Mouse (Mus musculus): ENCODE measurements around the gene Ints7.

The Ints7 gene

DNA sequence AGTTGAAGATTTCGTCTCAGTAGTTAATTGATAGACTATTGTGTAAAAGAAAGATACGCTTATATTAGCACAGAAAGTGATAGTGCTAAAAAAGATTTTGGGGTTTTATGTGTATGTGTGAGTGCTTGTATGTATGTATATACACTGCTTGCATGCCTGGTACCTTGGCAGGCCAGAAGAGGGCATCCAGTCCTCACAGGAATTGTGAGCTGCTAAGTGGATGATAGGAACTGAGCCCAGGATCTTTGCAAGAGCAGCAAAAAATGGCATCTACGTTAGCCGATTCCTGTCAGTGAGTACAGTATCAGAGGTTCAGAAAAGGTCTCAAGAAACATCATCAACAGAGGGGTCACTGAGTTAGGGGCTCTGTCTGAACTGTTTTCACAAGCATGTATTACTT lies 9.0 kb downstream of the Ints7 start:
- no peak for DNase-seq (ENCODE audit: low spot score in 2 of 2)

DNA sequence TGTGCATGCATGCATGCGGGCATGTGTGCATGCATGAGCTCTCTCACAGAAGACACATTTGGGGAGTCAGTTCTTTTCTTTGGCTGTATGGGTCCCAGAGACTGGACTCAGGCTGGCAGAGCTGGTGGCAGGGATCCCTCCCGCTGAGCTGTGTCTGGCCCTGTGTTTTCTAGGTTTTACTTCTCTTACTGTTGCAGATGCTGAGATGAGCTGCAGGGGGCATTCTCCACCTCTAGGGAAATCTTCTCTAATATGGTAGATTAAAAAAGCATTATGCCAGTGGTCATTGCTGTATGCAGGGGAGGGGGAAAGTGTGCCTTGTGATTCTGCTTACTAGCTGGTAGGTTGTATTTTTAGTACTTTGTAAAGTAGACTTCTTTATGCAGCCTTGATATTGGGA lies 10.3 kb downstream of the Ints7 start:
- no peak for DNase-seq (ENCODE audit: low spot score in 2 of 2)

DNA sequence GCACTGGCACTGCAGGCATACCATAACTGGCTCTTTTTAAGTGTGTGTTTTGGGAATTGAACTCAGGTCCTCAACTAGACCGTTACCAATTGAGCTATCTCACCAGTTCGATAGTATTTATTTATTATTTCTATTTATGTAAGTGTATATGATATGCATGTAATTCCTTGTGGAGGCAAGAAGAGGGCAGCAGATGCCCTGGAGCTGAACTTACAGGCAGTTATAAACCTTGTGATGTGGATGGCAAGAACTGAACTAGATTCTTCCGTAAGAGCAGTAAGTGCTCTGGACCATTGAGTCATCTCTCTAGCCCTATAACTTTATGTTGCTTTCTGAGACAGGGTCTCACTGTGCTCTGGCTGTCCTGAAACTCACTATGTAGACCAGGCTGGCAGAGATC lies 11.6 kb downstream of the Ints7 start:
- DNase-seq (ENCODE audit: low spot score in 2 of 2): no peak

DNA sequence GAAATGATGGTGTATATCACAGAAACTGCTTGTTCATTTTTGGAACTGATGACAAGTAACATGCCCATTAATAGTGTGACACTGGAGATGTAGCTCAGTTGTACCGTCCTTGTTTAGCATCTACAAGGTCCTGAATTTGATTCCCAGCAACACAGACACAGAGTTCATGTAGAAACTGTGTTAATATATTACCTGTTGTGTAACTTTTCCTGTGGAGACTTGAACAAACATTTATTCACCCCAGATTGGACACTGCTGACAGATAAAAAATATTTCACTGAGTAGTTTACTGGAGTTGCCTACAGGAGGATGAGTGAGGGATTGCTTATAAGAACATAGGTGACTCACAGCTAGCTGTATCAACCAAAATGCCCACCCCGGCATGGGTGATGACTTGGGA lies 13.3 kb downstream of the Ints7 start:
- no peak for DNase-seq (ENCODE audit: low spot score in 2 of 2)

DNA sequence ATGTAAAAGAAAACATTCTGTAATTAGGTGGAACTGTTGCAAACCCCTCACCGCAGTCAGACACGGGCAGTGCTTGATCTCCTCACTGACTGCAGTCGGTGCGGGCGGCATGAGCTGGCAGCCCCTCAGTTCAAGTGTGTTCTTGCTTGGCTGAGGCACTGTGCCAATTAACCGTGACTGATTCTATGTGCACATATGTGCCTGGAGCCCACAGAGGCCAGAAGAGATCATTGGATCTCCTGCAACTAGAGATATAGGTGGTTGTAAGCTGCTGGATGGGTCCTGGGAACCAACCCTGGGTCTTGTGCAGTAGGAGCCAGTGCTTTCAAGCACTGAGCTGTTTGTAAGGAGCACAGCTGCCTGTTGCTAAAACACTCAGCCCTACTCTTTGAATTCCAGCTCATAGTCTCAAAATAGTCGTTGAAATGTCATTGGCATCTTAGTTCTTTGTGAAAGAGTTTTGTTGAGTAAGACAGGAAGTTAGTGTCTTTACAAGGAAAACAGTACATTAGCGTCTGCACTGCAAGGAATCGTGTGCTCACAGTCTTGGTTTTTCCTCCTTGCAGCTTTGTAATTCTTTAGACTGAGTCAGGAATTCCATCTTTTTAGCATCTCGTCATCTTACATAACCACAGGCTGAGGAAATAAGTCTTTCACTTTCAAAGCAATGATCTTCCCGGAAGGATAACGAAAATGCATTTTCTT lies 16.7 kb downstream of the Ints7 start:
- peak in 1 of 2 experiments; percentile 36 for DNase-seq (ENCODE audit: low spot score in 2 of 2)

DNA sequence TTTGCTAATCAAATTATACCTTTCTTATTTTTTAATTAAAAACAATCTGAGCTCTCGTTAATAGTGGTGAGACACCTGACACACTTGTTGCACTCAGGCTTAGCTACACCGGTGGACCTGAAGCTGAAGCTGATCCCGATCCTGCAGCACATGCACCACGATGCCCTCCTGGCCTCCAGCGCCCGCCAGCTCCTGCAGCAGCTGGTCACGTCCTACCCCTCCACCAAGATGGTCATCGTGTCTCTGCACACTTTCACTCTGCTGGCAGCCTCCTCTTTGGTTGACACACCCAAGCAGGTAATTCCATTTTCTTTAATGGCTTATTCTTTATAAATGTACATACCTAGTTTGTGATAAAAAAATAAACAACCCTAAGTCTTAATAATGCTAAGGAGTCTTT lies 20.6 kb downstream of the Ints7 start:
- DNase-seq (ENCODE audit: low spot score in 2 of 2): no peak

DNA sequence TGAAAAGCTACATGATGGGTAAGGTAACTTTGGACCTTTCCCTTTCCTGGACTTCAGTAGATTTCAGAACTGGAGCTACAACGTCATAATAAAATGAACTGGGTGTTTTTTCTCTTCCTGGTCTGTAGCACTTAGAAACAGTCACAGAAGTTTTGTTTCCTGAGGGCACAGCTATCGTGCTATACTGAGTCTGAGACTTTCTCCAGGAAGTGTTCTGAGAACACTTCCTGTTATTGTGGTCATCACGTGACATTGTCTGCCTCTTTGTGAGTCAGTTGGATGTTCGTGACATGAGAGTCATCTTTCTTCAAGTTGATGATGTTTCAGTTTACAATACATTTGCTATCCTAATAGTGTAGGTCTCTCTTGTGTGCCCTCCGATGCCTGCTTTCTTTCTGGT lies 23.8 kb downstream of the Ints7 start:
- DNase-seq (ENCODE audit: low spot score in 2 of 2): no peak

DNA sequence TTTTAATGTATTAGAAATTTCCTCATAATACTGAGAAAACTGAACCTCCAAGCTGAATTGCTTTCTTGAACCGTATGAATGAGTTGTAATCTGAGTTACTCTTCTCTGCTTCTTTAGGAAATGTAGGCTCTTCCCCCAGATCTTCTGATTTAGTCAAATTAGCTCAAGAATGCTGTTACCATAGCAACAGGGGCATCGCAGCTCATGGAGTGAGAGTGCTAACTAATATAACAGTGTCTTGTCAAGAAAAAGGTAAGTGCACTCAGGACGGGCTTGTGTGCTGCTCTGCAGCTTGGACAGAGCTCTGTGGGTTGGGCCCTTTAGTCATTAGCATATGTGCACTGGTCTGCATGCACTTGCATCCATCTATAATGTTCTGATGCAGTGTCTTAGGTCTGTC lies 29.3 kb downstream of the Ints7 start:
- DNase-seq (ENCODE audit: low spot score in 2 of 2): peak in 1 of 2 experiments; percentile 17

DNA sequence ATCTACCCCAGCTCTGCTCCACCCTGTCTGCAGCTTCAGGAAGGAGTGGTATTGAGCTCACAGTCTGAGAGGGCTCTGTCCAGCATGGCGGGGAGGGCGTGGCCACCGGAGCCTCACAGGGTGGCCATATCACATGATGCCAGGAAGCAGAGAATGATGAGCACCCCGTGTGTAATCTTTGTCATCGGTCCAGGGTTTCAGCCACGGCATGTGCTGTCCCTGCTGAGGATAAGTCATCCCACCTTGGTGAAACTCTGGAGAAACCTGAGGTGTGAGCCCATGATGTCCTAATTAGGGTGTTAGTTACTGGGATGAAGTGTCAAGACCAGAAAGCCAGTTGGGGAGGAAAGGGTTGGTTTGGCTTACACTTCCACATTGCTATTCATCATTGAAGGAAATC lies 33.6 kb downstream of the Ints7 start:
- no peak for DNase-seq (ENCODE audit: low spot score in 2 of 2)

DNA sequence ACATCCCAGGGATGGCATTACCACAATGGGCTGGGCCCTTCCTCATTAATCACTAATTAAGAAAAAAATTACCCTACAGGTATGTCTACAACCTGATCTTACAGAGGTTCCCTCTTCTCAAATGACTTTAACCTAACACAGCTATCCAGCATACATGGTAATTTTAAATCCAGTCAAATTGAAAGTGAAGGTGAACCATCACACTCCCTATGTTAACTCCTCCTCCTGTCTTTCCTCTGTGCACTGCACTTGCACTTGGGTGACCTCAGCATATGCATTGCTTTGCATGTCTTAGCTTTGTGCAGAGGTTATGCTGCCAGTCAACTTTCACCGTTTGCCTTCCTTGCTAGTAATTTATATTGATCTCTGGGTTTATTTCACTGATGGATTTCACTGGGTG lies 34.1 kb downstream of the Ints7 start:
- no peak for DNase-seq (ENCODE audit: low spot score in 2 of 2)

DNA sequence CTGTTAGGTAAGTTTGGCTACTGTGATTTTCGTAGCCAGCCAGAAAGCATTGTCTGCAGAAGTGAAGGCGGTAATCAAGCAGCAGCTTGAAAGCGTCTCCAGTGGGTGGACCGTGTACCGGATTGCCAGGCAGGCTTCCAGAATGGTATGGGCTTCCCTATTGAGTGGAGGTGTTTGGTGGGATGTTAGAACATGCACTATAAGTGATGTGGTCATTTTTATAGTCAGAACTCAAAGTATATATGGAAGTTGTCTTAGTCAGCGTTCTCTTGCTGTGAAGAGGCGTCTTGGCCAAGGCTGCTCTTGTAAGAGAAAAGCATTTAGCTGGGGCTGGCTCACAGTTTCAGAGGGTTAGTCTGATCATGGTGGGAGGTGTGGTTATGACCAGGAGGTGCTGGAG lies 34.9 kb downstream of the Ints7 start:
- DNase-seq (ENCODE audit: low spot score in 2 of 2): peak; percentile 71 to 74

DNA sequence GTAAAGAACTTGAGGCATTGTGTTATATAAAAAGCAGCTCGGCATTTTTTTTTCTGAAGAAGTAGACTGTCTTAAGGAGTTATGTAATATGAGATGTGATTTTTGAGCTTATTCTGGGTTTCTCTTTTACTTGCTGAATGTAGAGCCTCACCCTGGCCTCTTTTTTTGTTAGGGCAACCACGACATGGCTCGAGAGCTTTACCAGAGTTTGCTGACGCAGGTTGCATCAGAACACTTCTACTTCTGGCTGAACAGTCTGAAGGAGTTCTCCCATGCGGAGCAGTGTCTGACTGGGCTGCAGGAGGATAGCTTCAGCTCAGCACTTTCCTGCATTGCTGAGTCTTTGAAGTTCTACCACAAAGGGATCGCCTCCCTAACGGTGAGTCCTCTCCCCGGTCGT lies 36.2 kb downstream of the Ints7 start:
- DNase-seq (ENCODE audit: low spot score in 2 of 2): peak; percentile 30 to 55

DNA sequence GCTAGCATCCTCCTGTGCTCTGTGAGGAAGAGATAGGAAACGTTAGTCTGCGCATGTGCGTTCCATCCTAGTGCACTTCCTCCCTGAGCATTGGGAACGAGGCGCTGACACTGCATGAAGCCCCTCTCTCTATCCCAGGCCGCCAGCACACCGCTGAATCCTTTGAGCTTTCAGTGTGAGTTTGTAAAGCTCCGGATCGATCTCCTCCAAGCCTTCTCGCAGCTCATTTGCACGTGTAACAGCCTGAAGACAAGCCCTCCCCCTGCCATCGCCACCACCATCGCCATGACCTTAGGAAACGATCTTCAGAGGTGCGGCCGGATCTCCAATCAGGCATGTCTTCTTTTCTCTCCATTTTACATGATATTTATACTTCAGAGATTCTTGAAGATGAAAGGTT lies 37.4 kb downstream of the Ints7 start:
- DNase-seq (ENCODE audit: low spot score in 2 of 2): no peak

DNA sequence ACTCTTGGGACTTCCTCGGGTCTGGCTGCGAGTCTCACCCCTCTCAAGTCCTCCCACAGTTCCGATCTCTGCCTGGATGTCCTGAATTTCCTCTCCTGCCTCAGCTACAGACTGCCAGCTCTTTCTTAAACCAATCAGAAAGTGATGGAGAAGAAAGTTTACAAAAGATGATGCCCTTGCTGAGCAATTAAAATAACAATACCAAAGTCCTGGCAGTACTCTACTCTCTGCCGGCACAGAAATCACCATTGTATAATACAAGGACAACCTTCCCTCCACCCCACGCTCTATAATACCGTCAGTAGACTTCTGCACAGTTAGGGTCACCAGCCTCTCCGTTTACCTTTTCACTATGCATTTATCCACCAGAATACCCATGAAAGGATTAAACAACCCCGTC lies 40.8 kb downstream of the Ints7 start:
- no peak for DNase-seq (ENCODE audit: low spot score in 2 of 2)

DNA sequence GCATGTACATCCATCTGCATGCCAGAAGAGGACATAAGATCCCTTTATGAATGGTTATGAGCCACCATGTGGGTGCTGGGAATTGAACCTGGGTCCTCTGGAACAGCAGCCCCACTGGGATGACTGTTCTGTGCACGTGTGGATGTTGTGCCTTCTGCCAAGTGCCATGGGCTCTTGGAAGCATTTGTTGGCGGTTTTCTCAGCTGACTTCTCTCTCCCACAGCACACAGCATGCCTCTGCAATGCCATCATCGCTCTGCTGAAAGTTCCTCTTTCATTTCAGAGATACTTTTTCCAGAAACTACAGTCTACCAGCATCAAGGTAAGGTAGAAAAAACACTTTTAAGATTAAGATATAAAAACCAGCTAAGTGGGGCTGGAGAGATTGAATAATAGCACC lies 42.2 kb downstream of the Ints7 start:
- DNase-seq (ENCODE audit: low spot score in 2 of 2): no peak

DNA sequence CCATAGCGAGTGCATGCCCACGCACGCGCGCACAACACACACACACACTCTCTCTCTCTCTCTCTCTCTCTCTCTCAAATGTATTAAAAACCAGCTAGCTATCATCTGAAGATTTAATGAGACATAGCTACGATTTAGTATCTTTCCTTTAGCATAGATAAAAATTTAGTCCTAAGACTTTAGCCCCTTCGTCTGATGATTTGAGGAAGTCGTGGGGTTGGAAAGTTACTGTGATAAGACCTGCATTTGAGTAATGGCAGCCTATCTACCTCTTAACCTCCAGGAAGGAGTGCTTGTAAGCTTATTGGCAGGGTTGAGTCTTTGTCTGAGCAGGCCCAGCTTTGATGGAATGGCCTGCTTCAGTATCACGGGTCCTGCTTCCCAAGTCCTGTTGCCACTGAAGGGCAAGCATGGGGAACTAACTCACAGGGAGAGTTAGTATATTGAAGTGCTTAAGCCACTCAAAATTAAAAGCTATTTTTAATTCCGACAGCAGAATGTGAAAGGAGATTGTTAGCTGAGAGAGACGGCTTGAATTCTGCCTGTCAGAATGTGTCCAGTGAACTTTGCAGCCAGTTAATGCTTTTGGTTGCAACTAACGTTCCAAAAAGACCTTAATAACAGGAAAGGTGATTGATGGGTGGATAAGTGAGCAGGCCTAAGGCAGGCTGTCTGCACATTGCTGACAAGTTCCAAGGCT lies 42.8 kb downstream of the Ints7 start:
- no peak for DNase-seq (ENCODE audit: low spot score in 2 of 2)

DNA sequence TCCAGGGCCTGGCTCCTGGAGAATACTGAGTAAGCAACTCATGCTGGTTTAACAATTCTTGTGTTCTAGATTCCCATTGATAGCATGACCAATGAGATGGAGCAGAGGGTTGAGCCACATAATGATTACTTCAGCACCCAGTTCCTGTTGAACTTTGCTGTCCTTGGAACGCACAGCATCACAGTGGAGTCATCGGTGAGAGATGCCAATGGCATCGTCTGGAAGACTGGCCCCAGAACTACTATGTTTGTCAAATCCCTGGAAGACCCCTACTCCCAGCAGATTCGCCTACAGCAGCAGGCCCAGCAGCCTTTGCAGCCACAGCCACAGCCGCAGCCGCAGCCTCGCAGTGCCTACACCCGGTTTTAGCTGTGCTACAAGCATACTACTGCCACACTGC lies 45.7 kb downstream of the Ints7 start:
- no peak for DNase-seq (ENCODE audit: low spot score in 2 of 2)

DNA sequence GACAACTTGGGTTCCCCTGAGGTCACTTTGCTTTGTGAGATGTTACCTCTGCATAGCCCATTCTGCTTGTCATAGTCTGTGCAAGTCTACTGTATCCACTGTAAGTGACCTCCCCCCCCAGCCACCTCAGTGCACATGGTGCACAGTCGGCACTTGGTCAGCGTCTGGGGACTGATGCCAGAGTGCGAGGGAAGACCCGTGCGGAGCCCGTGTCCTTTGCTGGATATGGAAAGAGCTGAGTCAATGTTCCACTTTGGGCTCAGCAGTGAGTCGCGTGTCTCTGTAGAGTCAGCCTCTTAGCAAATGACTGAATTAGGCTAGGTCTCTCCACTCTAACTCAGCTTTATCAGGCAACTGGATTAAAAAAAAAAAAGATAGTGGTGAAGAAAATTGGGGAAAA lies 47.4 kb downstream of the Ints7 start:
- DNase-seq (ENCODE audit: low spot score in 2 of 2): peak; percentile 39 to 45

DNA sequence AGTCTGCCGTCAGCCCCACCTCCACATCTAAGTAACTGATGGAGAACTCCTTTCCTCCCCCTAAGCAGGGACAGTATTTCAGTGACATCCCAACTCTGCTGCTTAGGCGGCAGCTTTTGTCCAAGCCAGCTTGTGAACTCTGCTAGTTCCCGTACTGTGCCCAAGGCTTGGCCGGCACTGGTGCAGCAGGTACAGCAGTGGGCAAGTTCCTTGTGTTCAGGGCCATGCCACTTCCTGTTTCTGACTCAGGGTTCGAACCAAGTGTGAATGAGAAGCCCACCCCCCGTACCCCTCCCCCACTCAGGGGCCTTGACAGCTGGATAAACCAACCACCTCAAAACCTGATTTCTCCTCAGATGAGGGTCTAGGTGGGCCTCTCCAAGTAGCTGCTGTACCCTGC lies 49.1 kb downstream of the Ints7 start:
- no peak for DNase-seq (ENCODE audit: low spot score in 2 of 2)

DNA sequence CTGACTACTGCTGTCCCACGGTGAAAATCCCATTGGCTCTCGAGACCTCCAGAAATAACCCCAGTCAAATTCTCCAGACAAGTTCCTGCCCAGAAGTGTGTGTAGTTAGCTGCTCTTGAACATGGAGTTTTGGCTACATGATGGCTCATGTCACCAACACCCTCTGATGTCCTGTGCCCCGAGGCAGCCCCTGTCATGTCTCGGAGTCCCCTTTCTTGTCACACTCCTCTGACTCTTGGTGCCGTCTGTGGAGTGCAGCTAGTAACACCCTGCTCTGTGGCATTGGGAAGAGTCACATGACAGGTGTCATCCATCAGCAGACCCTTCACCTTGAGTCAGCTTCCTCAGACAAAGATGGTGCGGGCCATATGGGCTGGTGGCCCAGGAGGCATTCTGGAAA lies 49.6 kb downstream of the Ints7 start:
- DNase-seq (ENCODE audit: low spot score in 2 of 2): no peak

DNA sequence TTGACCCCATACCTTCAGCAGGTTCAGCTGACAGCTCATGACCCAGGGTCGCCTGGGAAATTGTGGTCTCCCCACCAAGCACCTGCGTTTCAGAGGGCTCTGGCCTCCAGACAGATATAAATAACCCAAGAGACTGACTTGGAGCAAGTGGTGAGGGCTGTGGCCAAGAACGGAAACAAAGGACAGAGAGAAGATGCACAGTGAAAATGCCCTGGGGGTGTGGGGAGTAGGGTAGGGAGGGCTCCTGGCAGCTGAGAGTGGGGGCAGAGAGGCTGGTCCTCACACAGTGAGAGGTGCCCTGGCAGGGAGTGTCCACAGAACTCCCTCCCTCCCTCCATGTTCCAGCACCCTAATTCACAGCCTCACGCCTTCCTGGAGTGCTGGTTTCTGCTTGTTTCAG lies 50.2 kb downstream of the Ints7 start:
- no peak for DNase-seq (ENCODE audit: low spot score in 2 of 2)

DNA sequence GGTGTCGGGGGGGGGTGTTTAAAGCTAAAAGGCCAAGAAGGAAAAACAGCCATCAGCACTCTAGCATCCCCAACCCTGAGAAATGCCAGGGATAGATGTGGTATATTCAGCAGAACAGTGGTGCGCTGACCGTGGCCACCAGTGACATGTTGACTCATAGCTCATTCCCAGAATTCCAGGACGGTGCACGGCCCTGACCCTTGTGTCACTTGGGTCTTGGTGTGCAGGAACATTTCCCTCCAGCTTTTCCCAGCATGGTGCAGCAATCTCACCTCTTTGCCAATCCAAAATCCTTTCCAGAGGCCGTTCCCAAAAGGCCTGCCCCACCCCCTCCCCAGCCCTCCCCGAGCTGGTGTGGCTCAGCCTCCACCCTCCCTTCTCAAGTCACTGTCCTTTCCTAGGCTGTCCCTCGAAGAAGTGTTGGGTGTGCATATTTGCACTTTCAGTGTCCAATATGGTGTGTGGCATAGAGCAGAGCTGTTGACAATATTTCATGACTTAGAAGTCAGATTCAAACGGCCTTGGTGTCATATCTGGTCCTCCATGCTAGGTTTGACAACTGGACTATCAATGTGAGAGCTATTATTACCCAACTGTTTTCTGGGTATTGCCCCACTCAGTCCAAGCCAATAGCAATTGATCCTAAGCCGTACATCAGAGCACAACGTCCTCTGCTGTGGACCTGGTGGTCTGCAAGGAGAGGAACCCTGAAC lies 53.2 kb downstream of the Ints7 start:
- no peak for DNase-seq (ENCODE audit: low spot score in 2 of 2)

DNA sequence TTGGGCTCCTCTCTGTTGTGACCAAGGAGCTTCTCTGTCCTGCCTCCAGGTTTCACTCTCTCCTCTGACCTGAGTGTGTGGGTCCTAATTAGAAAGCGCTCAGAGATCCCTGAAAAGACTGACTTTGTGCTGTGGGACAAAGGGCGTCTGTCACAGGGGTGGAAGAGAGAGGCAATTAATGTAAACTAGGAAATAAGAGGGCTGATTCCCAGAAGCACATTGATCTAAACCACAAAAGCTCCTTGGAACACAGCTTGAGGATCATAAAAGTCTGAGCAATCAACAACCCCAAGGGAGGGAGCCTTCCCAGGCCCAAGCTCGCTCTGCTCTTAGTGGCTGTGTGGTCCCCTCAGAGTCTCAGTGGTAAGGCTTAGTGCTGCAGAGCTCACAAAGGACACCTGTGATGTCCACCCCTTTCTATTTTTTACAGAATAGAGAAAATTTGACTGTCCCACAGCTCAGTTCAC lies 53.8 kb downstream of the Ints7 start:
- no peak for DNase-seq (ENCODE audit: low spot score in 2 of 2)
